Mouse (Mus musculus): ENCODE results near the gene Defb47. TPM values are rescaled to one million over a fixed set of nuclear protein-coding genes. Genes with fewer than 3 reads are reported as not detected.

Defb47 gene
- polyA plus RNA-seq, 1 experiment from 2014 or later, result not detected

DNA sequence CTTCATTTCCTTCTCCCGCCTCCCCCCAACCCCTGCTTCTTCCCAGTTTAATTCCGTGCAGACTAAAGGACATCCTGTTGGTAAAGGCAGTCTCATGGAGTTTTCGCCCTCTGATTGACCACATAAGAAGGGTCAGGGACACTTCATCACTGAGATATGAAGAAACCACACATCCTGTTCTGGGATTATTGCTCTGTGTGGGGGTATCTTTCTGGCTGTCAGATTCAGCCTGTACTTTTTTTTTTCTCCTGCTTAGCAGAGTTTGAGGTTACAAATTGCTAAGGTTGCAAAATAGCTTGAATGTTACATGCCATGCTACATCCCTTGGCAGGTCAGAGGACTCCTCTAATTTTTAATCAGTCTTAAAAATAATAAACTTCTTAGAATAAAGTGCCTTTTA lies 6.6 kb upstream of the Defb47 start:
- Histone ChIP-seq H3K27me3 (ENCODE audit: control insufficient read depth, insufficient read depth, low read length) (no peaks in the 10 kb centered on the region), H3K36me3 (ENCODE audit: control insufficient read depth, insufficient read depth, low read length) (no peaks in the 10 kb centered on the region), H3K4me1 (ENCODE audit: control insufficient read depth, insufficient read depth, low read length) (no peaks in the 10 kb centered on the region), H3K9ac (ENCODE audit: low read length) (no peak overlapping the region), H3K9me3 (ENCODE audit: control insufficient read depth, low read length) (no peaks in the 10 kb centered on the region), H3K27ac (replicated peaks; ENCODE audit: low read depth, low read length) (no peak overlapping the region), H3K4me2 (ENCODE audit: low read depth, severe bottlenecking) (no peak overlapping the region), H3K4me3 (ENCODE audit: low read depth, low read length) (no peak overlapping the region)
- peak; percentile 15 for DNase-seq (ENCODE audit: low spot score)
- ATAC-seq (ENCODE audit: insufficient number of reproducible peaks, low FRiP score, low TSS enrichment, low read depth), result no peak
- WGBS, result 72% methylated on average over 3 of the region's 3 CpGs

DNA sequence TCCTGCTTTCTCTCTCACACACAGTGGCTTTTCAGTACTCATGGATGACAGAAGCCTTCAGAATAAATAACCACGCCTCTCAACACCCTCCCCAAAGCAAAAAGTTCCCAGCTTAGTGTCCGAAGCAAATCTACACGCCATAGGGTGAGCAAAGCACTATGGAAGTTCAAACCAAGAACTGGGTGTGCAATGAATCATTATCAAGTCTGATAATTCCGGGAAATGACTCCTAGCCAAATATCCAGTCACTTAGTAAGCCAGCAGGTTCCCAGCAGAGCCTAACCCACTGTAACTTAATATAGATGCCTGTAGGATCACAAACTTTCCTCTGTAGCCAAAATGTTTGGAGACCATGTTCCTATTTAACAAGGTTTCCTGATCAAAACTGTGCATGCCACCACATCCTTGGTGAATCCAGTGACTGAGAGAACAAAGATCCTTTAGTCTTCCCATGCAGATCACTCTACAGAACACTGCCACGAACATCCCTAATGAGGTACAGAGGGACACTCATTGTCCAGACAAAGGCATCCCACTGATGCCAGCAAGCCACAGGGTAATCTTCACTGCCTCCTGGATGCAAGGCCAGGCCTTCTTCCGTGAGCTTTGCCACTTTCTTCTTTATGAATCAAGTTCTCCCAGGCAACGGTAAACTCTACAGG lies 5.9 kb upstream of the Defb47 start:
- no peaks in the 10 kb centered on the region for H3K9me3 ChIP-seq (ENCODE audit: control insufficient read depth, low read length)

DNA sequence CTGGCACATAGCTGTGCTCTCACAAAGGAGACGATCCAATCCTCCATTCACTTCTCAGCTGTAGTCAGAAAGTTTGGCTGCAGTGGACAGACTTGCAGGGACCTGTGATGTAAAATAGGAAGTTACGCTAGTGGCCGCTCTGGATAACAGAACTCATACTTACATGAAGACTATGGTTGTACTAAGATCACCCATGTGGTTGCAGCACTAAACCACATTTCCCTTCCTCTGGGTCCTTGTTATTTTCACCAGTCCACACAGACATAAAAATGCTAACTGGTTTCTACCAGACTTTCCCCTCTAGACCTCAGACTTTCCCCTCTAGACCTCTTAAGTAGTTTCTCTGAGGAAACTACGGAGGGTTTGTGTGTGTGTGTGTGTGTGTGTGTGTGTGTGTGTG lies 1.1 kb downstream of the Defb47 start:
- no peak overlapping the region for H3K4me3 ChIP-seq (ENCODE audit: low read depth, low read length)
- no peak overlapping the region for H3K27ac ChIP-seq (replicated peaks; ENCODE audit: low read depth, low read length)
- no peak overlapping the region for H3K9ac ChIP-seq (ENCODE audit: low read length)
- H3K4me1 ChIP-seq (ENCODE audit: control insufficient read depth, insufficient read depth, low read length), result no peaks in the 10 kb centered on the region
- H3K27me3 ChIP-seq (ENCODE audit: control insufficient read depth, insufficient read depth, low read length), result no peaks in the 10 kb centered on the region
- ATAC-seq (ENCODE audit: insufficient number of reproducible peaks, low FRiP score, low TSS enrichment, low read depth), result no peak
- no peak overlapping the region for H3K4me2 ChIP-seq (ENCODE audit: low read depth, severe bottlenecking)
- no peaks in the 10 kb centered on the region for H3K9me3 ChIP-seq (ENCODE audit: control insufficient read depth, low read length)
- 85% methylated on average over 4 of the region's 4 CpGs for WGBS
- no peak for DNase-seq (ENCODE audit: low spot score)
- no peaks in the 10 kb centered on the region for H3K36me3 ChIP-seq (ENCODE audit: control insufficient read depth, insufficient read depth, low read length)

More for the DNA sequence above, 5.9 kb upstream of the Defb47 start:
- no peak overlapping the region for H3K27ac ChIP-seq (replicated peaks; ENCODE audit: low read depth, low read length)
- no peak overlapping the region for H3K4me2 ChIP-seq (ENCODE audit: low read depth, severe bottlenecking)
- H3K9ac ChIP-seq (ENCODE audit: low read length), result no peak overlapping the region
- H3K4me1 ChIP-seq (ENCODE audit: control insufficient read depth, insufficient read depth, low read length), result no peaks in the 10 kb centered on the region
- ATAC-seq (ENCODE audit: insufficient number of reproducible peaks, low FRiP score, low TSS enrichment, low read depth) (no peak), DNase-seq (ENCODE audit: low spot score) (peak; percentile 10)
- H3K27me3 ChIP-seq (ENCODE audit: control insufficient read depth, insufficient read depth, low read length), result no peaks in the 10 kb centered on the region
- WGBS, result 85% methylated on average over 7 of the region's 7 CpGs
- no peaks in the 10 kb centered on the region for H3K36me3 ChIP-seq (ENCODE audit: control insufficient read depth, insufficient read depth, low read length)
- H3K4me3 ChIP-seq (ENCODE audit: low read depth, low read length), result no peak overlapping the region

DNA sequence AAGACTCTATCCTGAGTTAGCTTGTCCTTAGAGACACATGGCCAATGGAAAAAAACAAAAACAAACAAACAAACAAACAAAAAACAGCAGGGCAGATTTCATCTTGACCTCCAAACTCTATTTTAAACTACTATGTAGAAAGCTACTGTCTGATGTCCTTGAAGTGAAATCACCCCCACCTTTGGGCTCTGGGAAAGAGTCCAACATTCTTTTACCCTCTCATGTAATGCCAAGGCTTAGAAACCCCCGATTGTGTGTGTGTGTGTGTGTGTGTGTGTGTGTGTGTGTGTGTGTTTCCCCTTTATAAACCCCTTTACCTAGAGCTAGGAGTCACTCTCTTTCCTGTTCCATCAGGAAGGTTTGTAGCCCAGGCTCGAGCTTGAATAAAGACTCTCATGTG lies 4.7 kb downstream of the Defb47 start:
- Histone ChIP-seq H3K9ac (ENCODE audit: low read length) (no peak overlapping the region), H3K9me3 (ENCODE audit: control insufficient read depth, low read length) (no peaks in the 10 kb centered on the region), H3K36me3 (ENCODE audit: control insufficient read depth, insufficient read depth, low read length) (no peaks in the 10 kb centered on the region), H3K4me2 (ENCODE audit: low read depth, severe bottlenecking) (no peak overlapping the region), H3K4me3 (ENCODE audit: low read depth, low read length) (no peak overlapping the region), H3K4me1 (ENCODE audit: control insufficient read depth, insufficient read depth, low read length) (no peaks in the 10 kb centered on the region), H3K27ac (replicated peaks; ENCODE audit: low read depth, low read length) (no peak overlapping the region), H3K27me3 (ENCODE audit: control insufficient read depth, insufficient read depth, low read length) (no peaks in the 10 kb centered on the region)
- WGBS, result 77% methylated on average over 2 of the region's 2 CpGs
- DNase-seq (ENCODE audit: low spot score) (no peak), ATAC-seq (ENCODE audit: insufficient number of reproducible peaks, low FRiP score, low TSS enrichment, low read depth) (no peak)

DNA sequence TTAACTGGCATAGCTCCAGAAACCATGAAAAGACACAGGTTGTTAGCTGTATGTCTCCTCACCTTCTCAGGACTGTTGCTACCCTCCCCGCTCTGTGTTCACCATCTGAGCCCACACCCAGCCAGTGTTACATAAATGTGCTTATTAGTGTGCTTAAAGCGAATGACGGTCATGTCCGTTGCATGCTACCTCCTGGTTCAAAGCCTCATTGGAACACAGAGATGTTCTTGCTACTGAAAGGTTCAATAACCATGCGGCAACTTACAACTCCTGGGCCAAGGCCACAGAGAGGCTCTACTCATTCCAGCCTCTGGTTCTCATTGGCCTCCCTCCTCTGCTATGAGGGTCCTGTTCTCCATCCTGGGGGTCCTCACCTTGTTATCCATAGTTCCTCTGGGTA lies 13.6 kb downstream of the Defb47 start, which contains the start of gene Defb43:
Defb43 (plus strand) TSS at position 301 of the 400 bp plus-strand sequence.
- H3K9ac ChIP-seq (ENCODE audit: low read length), result no peak within 1 kb of the TSS
- DNase-seq (ENCODE audit: low spot score) (no peak), ATAC-seq (ENCODE audit: insufficient number of reproducible peaks, low FRiP score, low TSS enrichment, low read depth) (no peak)
- H3K27ac ChIP-seq (replicated peaks; ENCODE audit: low read depth, low read length), result no peak within 1 kb of the TSS
- H3K4me3 ChIP-seq (ENCODE audit: low read depth, low read length), result no peak within 1 kb of the TSS
- WGBS, result 97% methylated on average over 5 of the region's 5 CpGs
- H3K9me3 ChIP-seq (ENCODE audit: control insufficient read depth, low read length), result no peaks in the 10 kb centered on the region
- H3K4me2 ChIP-seq (ENCODE audit: low read depth, severe bottlenecking), result no peak within 1 kb of the TSS
- H3K36me3 ChIP-seq (ENCODE audit: control insufficient read depth, insufficient read depth, low read length), result no peaks in the 10 kb centered on the region
- no peaks in the 10 kb centered on the region for H3K4me1 ChIP-seq (ENCODE audit: control insufficient read depth, insufficient read depth, low read length)
- no peaks in the 10 kb centered on the region for H3K27me3 ChIP-seq (ENCODE audit: control insufficient read depth, insufficient read depth, low read length)

DNA sequence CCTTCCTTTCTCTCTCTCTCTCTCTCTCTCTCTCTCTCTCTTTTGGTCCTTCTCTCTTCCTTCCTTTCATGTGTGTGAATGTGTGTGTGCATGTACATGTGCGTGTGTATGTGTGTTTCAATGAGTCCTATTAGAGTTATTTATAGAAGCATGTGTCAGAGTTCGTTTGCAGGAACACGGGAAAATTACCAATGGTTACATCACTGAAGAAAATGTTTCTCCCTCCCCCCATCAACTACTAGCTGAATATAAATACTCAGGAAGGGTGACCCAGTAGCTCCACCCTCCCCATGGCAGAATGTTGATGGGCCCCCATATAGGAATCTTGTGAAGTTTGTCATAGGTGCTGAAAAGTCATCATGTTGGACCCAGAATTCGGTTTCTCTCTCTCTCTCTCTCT lies 15.2 kb downstream of the Defb47 start:
- no peak overlapping the region for H3K4me2 ChIP-seq (ENCODE audit: low read depth, severe bottlenecking)
- DNase-seq (ENCODE audit: low spot score), result no peak
- H3K27me3 ChIP-seq (ENCODE audit: control insufficient read depth, insufficient read depth, low read length), result no peaks in the 10 kb centered on the region
- H3K27ac ChIP-seq (replicated peaks; ENCODE audit: low read depth, low read length), result no peak overlapping the region
- no peak for ATAC-seq (ENCODE audit: insufficient number of reproducible peaks, low FRiP score, low TSS enrichment, low read depth)
- H3K4me3 ChIP-seq (ENCODE audit: low read depth, low read length), result no peak overlapping the region
- no peaks in the 10 kb centered on the region for H3K4me1 ChIP-seq (ENCODE audit: control insufficient read depth, insufficient read depth, low read length)
- 85% methylated on average over 4 of the region's 4 CpGs for WGBS
- no peak overlapping the region for H3K9ac ChIP-seq (ENCODE audit: low read length)
- no peaks in the 10 kb centered on the region for H3K9me3 ChIP-seq (ENCODE audit: control insufficient read depth, low read length)
- no peaks in the 10 kb centered on the region for H3K36me3 ChIP-seq (ENCODE audit: control insufficient read depth, insufficient read depth, low read length)

DNA sequence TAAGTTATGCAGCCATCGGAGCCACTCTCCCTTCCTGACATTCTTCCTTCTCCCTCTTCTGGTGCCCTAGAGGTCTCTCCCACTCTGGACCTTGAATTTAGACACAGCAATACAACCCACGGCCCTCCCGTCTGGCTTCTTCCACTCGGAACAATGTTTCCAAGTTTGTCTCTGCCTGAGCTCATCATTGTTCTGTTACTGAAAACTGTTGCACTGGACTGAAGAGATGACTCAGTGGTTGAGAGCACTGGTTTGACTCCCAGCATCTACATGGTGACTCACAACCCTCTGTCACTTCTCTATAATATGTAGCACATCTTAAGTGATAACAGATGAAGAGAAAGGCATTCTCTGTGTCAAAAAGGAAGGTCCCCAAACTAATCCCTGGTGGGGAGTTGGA lies 16.8 kb downstream of the Defb47 start:
- DNase-seq (ENCODE audit: low spot score), result no peak

DNA sequence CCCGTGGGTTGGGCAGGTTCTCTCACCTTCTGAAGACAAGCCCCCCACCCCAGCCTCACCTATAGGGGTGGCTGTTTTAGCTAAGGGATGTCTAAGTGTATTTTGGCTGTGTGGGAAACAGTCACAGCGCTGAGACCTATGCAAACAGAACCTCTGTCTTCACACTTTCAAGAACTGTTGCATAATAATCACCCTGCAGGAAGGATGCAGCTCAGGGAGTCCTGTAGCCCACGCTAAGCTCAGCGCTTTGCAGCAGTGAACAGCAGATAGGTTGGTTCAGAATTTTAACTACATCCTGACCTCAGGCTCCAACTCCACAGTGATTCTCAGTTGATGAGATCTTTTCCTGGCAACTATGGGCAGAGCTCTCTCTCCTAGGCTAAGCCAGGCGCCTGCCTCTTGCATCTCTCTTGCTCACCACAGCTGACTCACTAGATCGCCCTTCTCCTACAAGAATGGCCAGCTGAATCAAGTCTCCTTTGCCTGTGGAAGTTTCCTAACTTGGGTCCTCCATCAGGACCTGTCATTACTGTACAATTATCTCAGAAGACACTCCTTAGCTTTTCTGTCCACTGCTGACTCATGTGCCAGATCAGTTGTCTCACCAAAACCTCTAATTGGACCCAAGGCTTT lies 22.8 kb downstream of the Defb47 start:
- no peak overlapping the region for H3K27ac ChIP-seq (replicated peaks; ENCODE audit: low read depth, low read length)
- H3K36me3 ChIP-seq (ENCODE audit: control insufficient read depth, insufficient read depth, low read length), result no peaks in the 10 kb centered on the region
- H3K4me1 ChIP-seq (ENCODE audit: control insufficient read depth, insufficient read depth, low read length), result no peaks in the 10 kb centered on the region
- ATAC-seq (ENCODE audit: insufficient number of reproducible peaks, low FRiP score, low TSS enrichment, low read depth) (no peak), DNase-seq (ENCODE audit: low spot score) (no peak)
- no peak overlapping the region for H3K9ac ChIP-seq (ENCODE audit: low read length)
- no peak overlapping the region for H3K4me3 ChIP-seq (ENCODE audit: low read depth, low read length)
- no peaks in the 10 kb centered on the region for H3K9me3 ChIP-seq (ENCODE audit: control insufficient read depth, low read length)
- no peaks in the 10 kb centered on the region for H3K27me3 ChIP-seq (ENCODE audit: control insufficient read depth, insufficient read depth, low read length)
- WGBS, result 55% methylated on average over 6 of the region's 6 CpGs
- no peak overlapping the region for H3K4me2 ChIP-seq (ENCODE audit: low read depth, severe bottlenecking)

More for the DNA sequence above, 16.8 kb downstream of the Defb47 start:
- Histone ChIP-seq H3K27ac (replicated peaks; ENCODE audit: low read depth, low read length) (no peak overlapping the region), H3K4me1 (ENCODE audit: control insufficient read depth, insufficient read depth, low read length) (no peaks in the 10 kb centered on the region), H3K9ac (ENCODE audit: low read length) (no peak overlapping the region), H3K36me3 (ENCODE audit: control insufficient read depth, insufficient read depth, low read length) (no peaks in the 10 kb centered on the region), H3K27me3 (ENCODE audit: control insufficient read depth, insufficient read depth, low read length) (no peaks in the 10 kb centered on the region), H3K4me3 (ENCODE audit: low read depth, low read length) (no peak overlapping the region), H3K9me3 (ENCODE audit: control insufficient read depth, low read length) (no peaks in the 10 kb centered on the region), H3K4me2 (ENCODE audit: low read depth, severe bottlenecking) (no peak overlapping the region)
- ATAC-seq (ENCODE audit: insufficient number of reproducible peaks, low FRiP score, low TSS enrichment, low read depth), result no peak
- WGBS, result 91% methylated on average over 4 of the region's 4 CpGs
